Mouse (Mus musculus): ENCODE measurements at regions not wholly inside any gene's neighbourhood (a gene's known extent, or its start where the extent isn't known, plus 50 kb on each side); places are given as distances from the start of the nearest gene placed in this dataset.

- Histone ChIP-seq H3K4me1 (ENCODE audit: control insufficient read depth, insufficient read depth, low read length) (no peaks in the 10 kb centered on the region), H3K9me3 (ENCODE audit: control insufficient read depth, low read length) (no peaks in the 10 kb centered on the region), H3K4me2 (ENCODE audit: low read depth, severe bottlenecking) (no peak overlapping the region), H3K9ac (ENCODE audit: low read length) (no peak overlapping the region), H3K27ac (replicated peaks; ENCODE audit: low read depth, low read length) (no peak overlapping the region), H3K4me3 (ENCODE audit: low read depth, low read length) (no peak overlapping the region), H3K36me3 (ENCODE audit: control insufficient read depth, insufficient read depth, low read length) (no peaks in the 10 kb centered on the region), H3K27me3 (ENCODE audit: control insufficient read depth, insufficient read depth, low read length) (no peaks in the 10 kb centered on the region)
- WGBS, result 35% methylated on average over 9 of the region's 9 CpGs
- DNase-seq (ENCODE audit: low spot score), result peak; percentile 92
- no peak for ATAC-seq (ENCODE audit: insufficient number of reproducible peaks, low FRiP score, low TSS enrichment, low read depth)
Measured at GRCm38 (mm10) chr8:6572066-6572665, 1467.0 kb upstream of the Slc10a2 start.

- H3K27ac ChIP-seq (replicated peaks; ENCODE audit: low read depth, low read length), result no peak overlapping the region
- H3K9me3 ChIP-seq (ENCODE audit: control insufficient read depth, low read length), result no peaks in the 10 kb centered on the region
- H3K9ac ChIP-seq (ENCODE audit: low read length), result no peak overlapping the region
- H3K4me3 ChIP-seq (ENCODE audit: low read depth, low read length), result no peak overlapping the region
- ATAC-seq (ENCODE audit: insufficient number of reproducible peaks, low FRiP score, low TSS enrichment, low read depth) (no peak), DNase-seq (ENCODE audit: low spot score) (no peak)
- H3K36me3 ChIP-seq (ENCODE audit: control insufficient read depth, insufficient read depth, low read length), result no peaks in the 10 kb centered on the region
- H3K4me2 ChIP-seq (ENCODE audit: low read depth, severe bottlenecking), result no peak overlapping the region
- no peaks in the 10 kb centered on the region for H3K27me3 ChIP-seq (ENCODE audit: control insufficient read depth, insufficient read depth, low read length)
- no peaks in the 10 kb centered on the region for H3K4me1 ChIP-seq (ENCODE audit: control insufficient read depth, insufficient read depth, low read length)
Measured at GRCm38 (mm10) chr8:6550965-6551364, 1445.8 kb upstream of the Slc10a2 start.

GRCm38 (mm10) chr8:6527171-6527570, 1422.0 kb upstream of the Slc10a2 start:
- no peak overlapping the region for H3K27ac ChIP-seq (replicated peaks; ENCODE audit: low read depth, low read length)
- WGBS, result 68% methylated on average over 5 of the region's 5 CpGs
- H3K9ac ChIP-seq (ENCODE audit: low read length), result no peak overlapping the region
- H3K27me3 ChIP-seq (ENCODE audit: control insufficient read depth, insufficient read depth, low read length), result no peaks in the 10 kb centered on the region
- H3K36me3 ChIP-seq (ENCODE audit: control insufficient read depth, insufficient read depth, low read length), result no peaks in the 10 kb centered on the region
- DNase-seq (ENCODE audit: low spot score) (no peak), ATAC-seq (ENCODE audit: insufficient number of reproducible peaks, low FRiP score, low TSS enrichment, low read depth) (no peak)
- H3K4me2 ChIP-seq (ENCODE audit: low read depth, severe bottlenecking), result no peak overlapping the region
- no peaks in the 10 kb centered on the region for H3K4me1 ChIP-seq (ENCODE audit: control insufficient read depth, insufficient read depth, low read length)
- H3K9me3 ChIP-seq (ENCODE audit: control insufficient read depth, low read length), result no peaks in the 10 kb centered on the region
- H3K4me3 ChIP-seq (ENCODE audit: low read depth, low read length), result no peak overlapping the region

- Histone ChIP-seq H3K27ac (replicated peaks; ENCODE audit: low read depth, low read length) (no peak overlapping the region), H3K4me3 (ENCODE audit: low read depth, low read length) (no peak overlapping the region), H3K27me3 (ENCODE audit: control insufficient read depth, insufficient read depth, low read length) (no peaks in the 10 kb centered on the region), H3K36me3 (ENCODE audit: control insufficient read depth, insufficient read depth, low read length) (no peaks in the 10 kb centered on the region), H3K9ac (ENCODE audit: low read length) (no peak overlapping the region), H3K4me1 (ENCODE audit: control insufficient read depth, insufficient read depth, low read length) (no peaks in the 10 kb centered on the region), H3K4me2 (ENCODE audit: low read depth, severe bottlenecking) (no peak overlapping the region), H3K9me3 (ENCODE audit: control insufficient read depth, low read length) (no peaks in the 10 kb centered on the region)
- no peak for DNase-seq (ENCODE audit: low spot score)
- ATAC-seq (ENCODE audit: insufficient number of reproducible peaks, low FRiP score, low TSS enrichment, low read depth), result no peak
Measured at GRCm38 (mm10) chr8:6515882-6516682, 1410.9 kb upstream of the Slc10a2 start.

GRCm38 (mm10) chr8:6492453-6492852, 1387.3 kb upstream of the Slc10a2 start:
- WGBS, result 73% methylated on average over 1 of the region's 1 CpGs
- no peaks in the 10 kb centered on the region for H3K9me3 ChIP-seq (ENCODE audit: control insufficient read depth, low read length)
- ATAC-seq (ENCODE audit: insufficient number of reproducible peaks, low FRiP score, low TSS enrichment, low read depth) (no peak), DNase-seq (ENCODE audit: low spot score) (no peak)
- H3K27me3 ChIP-seq (ENCODE audit: control insufficient read depth, insufficient read depth, low read length), result no peaks in the 10 kb centered on the region
- H3K27ac ChIP-seq (replicated peaks; ENCODE audit: low read depth, low read length), result no peak overlapping the region
- H3K4me2 ChIP-seq (ENCODE audit: low read depth, severe bottlenecking), result no peak overlapping the region
- H3K4me3 ChIP-seq (ENCODE audit: low read depth, low read length), result no peak overlapping the region
- H3K36me3 ChIP-seq (ENCODE audit: control insufficient read depth, insufficient read depth, low read length), result no peaks in the 10 kb centered on the region
- H3K4me1 ChIP-seq (ENCODE audit: control insufficient read depth, insufficient read depth, low read length), result no peaks in the 10 kb centered on the region
- H3K9ac ChIP-seq (ENCODE audit: low read length), result no peak overlapping the region

GRCm38 (mm10) chr8:6481966-6482365, 1376.8 kb upstream of the Slc10a2 start:
- DNase-seq (ENCODE audit: low spot score) (no peak), ATAC-seq (ENCODE audit: insufficient number of reproducible peaks, low FRiP score, low TSS enrichment, low read depth) (no peak)
- Histone ChIP-seq H3K4me1 (ENCODE audit: control insufficient read depth, insufficient read depth, low read length) (no peaks in the 10 kb centered on the region), H3K27ac (replicated peaks; ENCODE audit: low read depth, low read length) (no peak overlapping the region), H3K9ac (ENCODE audit: low read length) (no peak overlapping the region), H3K4me2 (ENCODE audit: low read depth, severe bottlenecking) (no peak overlapping the region), H3K36me3 (ENCODE audit: control insufficient read depth, insufficient read depth, low read length) (no peaks in the 10 kb centered on the region), H3K4me3 (ENCODE audit: low read depth, low read length) (no peak overlapping the region), H3K9me3 (ENCODE audit: control insufficient read depth, low read length) (no peaks in the 10 kb centered on the region), H3K27me3 (ENCODE audit: control insufficient read depth, insufficient read depth, low read length) (no peaks in the 10 kb centered on the region)
- 79% methylated on average over 1 of the region's 1 CpGs for WGBS

- Histone ChIP-seq H3K9me3 (ENCODE audit: control insufficient read depth, low read length) (no peaks in the 10 kb centered on the region), H3K4me1 (ENCODE audit: control insufficient read depth, insufficient read depth, low read length) (no peaks in the 10 kb centered on the region), H3K27ac (replicated peaks; ENCODE audit: low read depth, low read length) (no peak overlapping the region), H3K4me3 (ENCODE audit: low read depth, low read length) (no peak overlapping the region), H3K4me2 (ENCODE audit: low read depth, severe bottlenecking) (no peak overlapping the region), H3K9ac (ENCODE audit: low read length) (no peak overlapping the region), H3K27me3 (ENCODE audit: control insufficient read depth, insufficient read depth, low read length) (no peaks in the 10 kb centered on the region), H3K36me3 (ENCODE audit: control insufficient read depth, insufficient read depth, low read length) (no peaks in the 10 kb centered on the region)
- ATAC-seq (ENCODE audit: insufficient number of reproducible peaks, low FRiP score, low TSS enrichment, low read depth), result no peak
- 88% methylated on average over 3 of the region's 3 CpGs for WGBS
- no peak for DNase-seq (ENCODE audit: low spot score)
Measured at GRCm38 (mm10) chr8:6471089-6471488, 1365.9 kb upstream of the Slc10a2 start.

- ATAC-seq (ENCODE audit: insufficient number of reproducible peaks, low FRiP score, low TSS enrichment, low read depth) (no peak), DNase-seq (ENCODE audit: low spot score) (no peak)
- Histone ChIP-seq H3K4me1 (ENCODE audit: control insufficient read depth, insufficient read depth, low read length) (no peaks in the 10 kb centered on the region), H3K36me3 (ENCODE audit: control insufficient read depth, insufficient read depth, low read length) (no peaks in the 10 kb centered on the region), H3K27ac (replicated peaks; ENCODE audit: low read depth, low read length) (no peak overlapping the region), H3K4me3 (ENCODE audit: low read depth, low read length) (no peak overlapping the region), H3K9ac (ENCODE audit: low read length) (no peak overlapping the region), H3K27me3 (ENCODE audit: control insufficient read depth, insufficient read depth, low read length) (no peaks in the 10 kb centered on the region), H3K9me3 (ENCODE audit: control insufficient read depth, low read length) (no peaks in the 10 kb centered on the region), H3K4me2 (ENCODE audit: low read depth, severe bottlenecking) (no peak overlapping the region)
- 57% methylated on average over 3 of the region's 3 CpGs for WGBS
Measured at GRCm38 (mm10) chr8:6456553-6457180, 1351.5 kb upstream of the Slc10a2 start.
